Mouse (Mus musculus) neural tube, embryonic 14.5 days (tissue): ENCODE measurements around the gene Tsga13. TPM values are rescaled to one million over a fixed set of nuclear protein-coding genes. Genes with fewer than 3 reads are reported as not detected.

Experiments
- ATAC-seq: fragments of 200-750 bp; cut with Nextera tagmentation; 2 replicates; pipeline ENCODE4 v1.8.0; 2017; ENCODE audit warnings: low read depth, mild to moderate bottlenecking, moderate TSS enrichment, moderate library complexity
- H3K27ac ChIP-seq: fragments of 300-500 bp; sonication (generic); 2 replicates; pipeline ENCODE4 v1.5.1; 2014; ENCODE audit warnings: low read depth, mild to moderate bottlenecking, control low read depth, low read length, moderate library complexity, mixed read lengths
- H3K27me3 ChIP-seq: fragments of 300-500 bp; sonication (generic); 2 replicates; pipeline ENCODE4 v1.6.1; 2014; ENCODE audit warnings: low read length; ENCODE audit not compliant: control insufficient read depth, insufficient read depth
- H3K36me3 ChIP-seq: fragments of 300-500 bp; sonication (generic); 2 replicates; pipeline ENCODE4 v1.6.1; 2014; ENCODE audit warnings: low read length, mixed read lengths; ENCODE audit not compliant: control insufficient read depth, insufficient read depth
- H3K4me1 ChIP-seq: fragments of 300-500 bp; sonication (generic); 2 replicates; pipeline ENCODE4 v1.6.1; 2014; ENCODE audit warnings: low read length; ENCODE audit not compliant: control insufficient read depth, insufficient read depth
- H3K4me2 ChIP-seq: fragments of 300-500 bp; sonication (generic); 2 replicates; pipeline ENCODE4 v1.6.1; 2014; ENCODE audit warnings: mild to moderate bottlenecking, low read depth, low read length, control low read depth
- H3K4me3 ChIP-seq: fragments of 300-500 bp; sonication (generic); 2 replicates; pipeline ENCODE4 v1.5.1; 2014; ENCODE audit warnings: low read depth, low read length, control low read depth, mixed read lengths
- H3K9ac ChIP-seq: fragments of 300-500 bp; sonication (generic); replicated peaks from 2 replicates; pipeline ENCODE4 v1.6.1; 2014; ENCODE audit warnings: low read depth, mild to moderate bottlenecking, control low read depth, low read length, mixed read lengths
- H3K9me3 ChIP-seq: fragments of 300-500 bp; sonication (generic); 2 replicates; pipeline ENCODE4 v1.6.1; 2016; ENCODE audit warnings: low read length; ENCODE audit not compliant: control insufficient read depth
- WGBS: fragments of 180-500 bp; shearing (Covaris S2); extraction: QIAGEN DNeasy Blood & Tissue Kit; methylation state at CpG from one replicate; pipeline ENCODE4 v1.1.7; 2014; 5-methylcytosine and 5-hydroxymethylcytosine counted together
- polyA plus RNA-seq: library from polyadenylated mRNA; unstranded; fragments of >200 nt; fragmentation: Nextera tagmentation; extraction: Ambion mirVana; gene quantifications from 2 replicates; pipeline ENCODE4 v1.2.1, GENCODE M21; 2014

Tsga13 gene
- polyA plus RNA-seq = not detected in 2 replicates

GRCm38 (mm10) chr6:30915473-30915872, at the start of gene Tsga13:
Gene Tsga13, minus strand, starts transcription at chr6:30915573.
- no peaks in the 10 kb centered on the region for H3K27me3 ChIP-seq
- no peak for ATAC-seq
- H3K27ac ChIP-seq = no peak within 1 kb of the TSS
- no peaks in the 10 kb centered on the region for H3K9me3 ChIP-seq
- no peaks in the 10 kb centered on the region for H3K4me1 ChIP-seq
- H3K9ac ChIP-seq = no peak within 1 kb of the TSS
- no peak within 1 kb of the TSS for H3K4me3 ChIP-seq
- no peaks in the 10 kb centered on the region for H3K36me3 ChIP-seq
- 98% methylated on average over 2 of the region's 2 CpGs for WGBS
- no peak within 1 kb of the TSS for H3K4me2 ChIP-seq

- ATAC-seq = no peak
- Histone ChIP-seq H3K27ac (no peak within 1 kb of the TSS), H3K36me3 (no peaks in the 10 kb centered on the region), H3K9me3 (peaks cover 24% of the 10 kb centered on the region), H3K9ac (no peak within 1 kb of the TSS), H3K4me1 (no peaks in the 10 kb centered on the region), H3K4me2 (peak within 1 kb of the TSS; percentile 53), H3K27me3 (peaks cover 49% of the 10 kb centered on the region), H3K4me3 (peak within 1 kb of the TSS; percentile 37)
- WGBS = under 1% methylated on average over 65 of the region's 75 CpGs
These were observed 43.6 kb upstream of the Tsga13 start, which contains the start of gene Klf14 for GRCm38 (mm10) chr6:30958736-30959540. Gene Klf14, minus strand, starts transcription at chr6:30959078.

GRCm38 (mm10) chr6:30957784-30958735, 42.7 kb upstream of the Tsga13 start:
- no peak for ATAC-seq
- H3K36me3 ChIP-seq = no peaks in the 10 kb centered on the region
- H3K4me2 ChIP-seq = peak overlapping the region; percentile 53
- no peak overlapping the region for H3K27ac ChIP-seq
- WGBS = 1% methylated on average over 84 of the region's 84 CpGs
- H3K9ac ChIP-seq = no peak overlapping the region
- peak overlapping the region; percentile 37 for H3K4me3 ChIP-seq
- H3K27me3 ChIP-seq = peaks cover 49% of the 10 kb centered on the region
- H3K9me3 ChIP-seq = peaks cover 24% of the 10 kb centered on the region
- no peaks in the 10 kb centered on the region for H3K4me1 ChIP-seq

GRCm38 (mm10) chr6:30939264-30939663, 23.9 kb upstream of the Tsga13 start:
- Histone ChIP-seq H3K4me3 (no peak overlapping the region), H3K27me3 (no peaks in the 10 kb centered on the region), H3K9me3 (no peaks in the 10 kb centered on the region), H3K9ac (no peak overlapping the region), H3K4me2 (no peak overlapping the region), H3K4me1 (no peaks in the 10 kb centered on the region), H3K36me3 (no peaks in the 10 kb centered on the region), H3K27ac (no peak overlapping the region)
- ATAC-seq = no peak
- WGBS = 47% methylated on average over 5 of the region's 5 CpGs

- H3K9ac ChIP-seq = no peak overlapping the region
- no peak overlapping the region for H3K27ac ChIP-seq
- no peak overlapping the region for H3K4me3 ChIP-seq
- no peak overlapping the region for H3K4me2 ChIP-seq
- H3K9me3 ChIP-seq = no peaks in the 10 kb centered on the region
- 50% methylated on average over 2 of the region's 2 CpGs for WGBS
- no peak for ATAC-seq
- H3K27me3 ChIP-seq = no peaks in the 10 kb centered on the region
- H3K4me1 ChIP-seq = no peaks in the 10 kb centered on the region
- no peaks in the 10 kb centered on the region for H3K36me3 ChIP-seq
These were observed 7.4 kb upstream of the Tsga13 start for GRCm38 (mm10) chr6:30922821-30923220.

GRCm38 (mm10) chr6:30921826-30922225, 6.5 kb upstream of the Tsga13 start:
- Histone ChIP-seq H3K27me3 (no peaks in the 10 kb centered on the region), H3K9me3 (no peaks in the 10 kb centered on the region), H3K27ac (no peak overlapping the region), H3K4me2 (no peak overlapping the region), H3K4me3 (no peak overlapping the region), H3K9ac (no peak overlapping the region), H3K4me1 (no peaks in the 10 kb centered on the region), H3K36me3 (no peaks in the 10 kb centered on the region)
- WGBS = 74% methylated on average over 10 of the region's 11 CpGs
- ATAC-seq = no peak

GRCm38 (mm10) chr6:30920834-30921675, 5.7 kb upstream of the Tsga13 start:
- no peak for ATAC-seq
- no peaks in the 10 kb centered on the region for H3K36me3 ChIP-seq
- peak overlapping the region; percentile 23; the same call in 1 of the 2 replicates for H3K4me2 ChIP-seq
- no peak overlapping the region; the same call in 1 of the 2 replicates for H3K4me3 ChIP-seq
- H3K9me3 ChIP-seq = no peaks in the 10 kb centered on the region
- no peak overlapping the region for H3K9ac ChIP-seq
- H3K4me1 ChIP-seq = no peaks in the 10 kb centered on the region
- H3K27ac ChIP-seq = no peak overlapping the region
- H3K27me3 ChIP-seq = no peaks in the 10 kb centered on the region
- 54% methylated on average over 21 of the region's 21 CpGs for WGBS

- no peak overlapping the region for H3K27ac ChIP-seq
- 43% methylated on average over 3 of the region's 3 CpGs for WGBS
- H3K4me3 ChIP-seq = no peak overlapping the region
- no peak for ATAC-seq
- no peaks in the 10 kb centered on the region for H3K36me3 ChIP-seq
- no peaks in the 10 kb centered on the region for H3K4me1 ChIP-seq
- no peaks in the 10 kb centered on the region for H3K9me3 ChIP-seq
- H3K9ac ChIP-seq = no peak overlapping the region
- H3K4me2 ChIP-seq = no peak overlapping the region
- H3K27me3 ChIP-seq = no peaks in the 10 kb centered on the region
These were observed 7.4 kb downstream of the Tsga13 start for GRCm38 (mm10) chr6:30907970-30908369.
